Mouse (Mus musculus): ENCODE data around the gene Ush2a. TPM values are rescaled to one million over a fixed set of nuclear protein-coding genes. Genes with fewer than 3 reads are reported as not detected.

The Ush2a gene
- total and polyA plus RNA-seq, 3 experiments, result under 0.01 to 0.04 TPM; not detected in 1

DNA sequence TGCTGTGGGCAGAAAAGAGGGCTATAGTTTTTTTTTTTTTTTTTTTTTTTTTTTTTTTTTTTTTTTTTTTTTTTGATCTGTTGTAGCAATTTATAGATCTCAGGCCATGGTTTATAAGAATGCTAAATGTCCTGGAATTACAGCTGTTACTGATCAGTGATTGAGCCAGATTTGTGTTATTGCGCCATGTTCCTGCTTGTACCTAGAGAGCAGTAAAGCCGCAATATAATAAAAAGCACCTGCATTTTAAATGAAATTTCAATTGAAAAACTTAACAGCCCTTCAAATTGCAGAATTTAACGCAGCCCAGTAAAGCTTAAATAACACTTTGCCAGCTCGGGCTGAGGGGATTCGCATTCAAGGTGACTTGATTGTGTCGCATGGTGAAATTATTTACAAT is 465.1 kb downstream of the Ush2a start:
- H3K79me2 ChIP-seq (ENCODE audit: control insufficient read depth, insufficient read depth, low read length, poor library complexity), result no peaks in the 10 kb centered on the region
- no peak overlapping the region for H3K9ac ChIP-seq (ENCODE audit: control insufficient read depth, low read depth, low read length, poor library complexity, severe bottlenecking)
- no peak overlapping the region for H3K4me3 ChIP-seq (ENCODE audit: control insufficient read depth in 1 of 2, insufficient read depth in 1 of 2, low read depth in 2 of 2, low read length in 2 of 2)
- no peak for TF ChIP-seq GATA1 (IDR thresholded peaks at IDR 0.05; ENCODE audit: low read depth, low read length)
- no peak for TF ChIP-seq RAD21 (IDR thresholded peaks at IDR 0.05; ENCODE audit: low read depth, low read length)
- TF ChIP-seq MYB (IDR thresholded peaks at IDR 0.05; ENCODE audit: low read depth, low read length), result no peak
- no peak for TF ChIP-seq CTCF (IDR thresholded peaks at IDR 0.05 in 2 of 3, conservative IDR thresholded peaks at IDR 0.05 in 1 of 3; ENCODE audit: control insufficient read depth in 1 of 3, insufficient read depth in 1 of 3, low read depth in 2 of 3, low read length in 3 of 3, poor library complexity in 1 of 3, severe bottlenecking in 1 of 3)
- TF ChIP-seq USF1 (IDR thresholded peaks at IDR 0.05; ENCODE audit: low read depth, low read length), result no peak
- no peak for TF ChIP-seq POLR2AphosphoS2 (IDR thresholded peaks at IDR 0.05; ENCODE audit: low read length)
- no peak for TF ChIP-seq ZKSCAN1 (IDR thresholded peaks at IDR 0.05; ENCODE audit: low read depth, low read length)
- TF ChIP-seq ZNF384 (IDR thresholded peaks at IDR 0.05; ENCODE audit: low read depth, low read length), result no peak
- no peak for TF ChIP-seq NELFE (IDR thresholded peaks at IDR 0.05; ENCODE audit: low read depth, low read length)
- H3K4me1 ChIP-seq (ENCODE audit: control insufficient read depth in 1 of 2, insufficient read depth in 2 of 2, low read length in 2 of 2), result no peaks in the 10 kb centered on the region
- no peaks in the 10 kb centered on the region for H3K36me3 ChIP-seq (ENCODE audit: control insufficient read depth in 1 of 2, insufficient read depth in 2 of 2, low read length in 2 of 2)
- no peak overlapping the region for H3K27ac ChIP-seq (ENCODE audit: control insufficient read depth, low read depth, low read length)
- no peak for DNase-seq (ENCODE audit: low read depth, low spot score)
- H3K9me3 ChIP-seq (replicated peaks; ENCODE audit: insufficient read depth, low read length), result no peaks in the 10 kb centered on the region
- peaks cover 2 to 3% of the 10 kb centered on the region in 2 experiments for H3K27me3 ChIP-seq (ENCODE audit: control insufficient read depth in 1 of 2, insufficient read depth in 2 of 2, low read length in 2 of 2)

DNA sequence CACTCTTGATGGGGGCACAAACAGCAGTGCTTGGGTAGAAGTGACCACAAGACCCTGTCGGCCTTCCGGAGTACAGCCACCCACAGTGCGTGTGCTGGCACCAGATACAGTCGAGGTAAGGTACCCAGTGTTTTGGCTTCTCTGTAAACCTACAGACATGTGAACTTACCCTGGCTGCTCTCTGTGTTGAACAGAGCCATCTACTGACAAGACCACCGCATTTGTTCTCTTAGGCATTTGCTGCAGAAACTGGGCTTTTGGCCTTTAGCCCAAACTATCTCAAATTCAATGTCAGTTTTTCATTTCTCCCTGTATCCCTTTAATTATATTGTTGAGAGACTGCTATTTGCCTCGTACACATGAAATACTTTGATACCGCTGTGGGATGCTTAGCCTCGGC is 466.8 kb downstream of the Ush2a start:
- Histone ChIP-seq H3K27ac (ENCODE audit: control insufficient read depth, low read depth, low read length) (no peak overlapping the region), H3K4me3 (ENCODE audit: control insufficient read depth in 1 of 2, insufficient read depth in 1 of 2, low read depth in 2 of 2, low read length in 2 of 2) (no peak overlapping the region), H3K9me3 (replicated peaks; ENCODE audit: insufficient read depth, low read length) (no peaks in the 10 kb centered on the region), H3K4me1 (ENCODE audit: control insufficient read depth in 1 of 2, insufficient read depth in 2 of 2, low read length in 2 of 2) (no peaks in the 10 kb centered on the region), H3K36me3 (ENCODE audit: control insufficient read depth in 1 of 2, insufficient read depth in 2 of 2, low read length in 2 of 2) (no peaks in the 10 kb centered on the region), H3K79me2 (ENCODE audit: control insufficient read depth, insufficient read depth, low read length, poor library complexity) (no peaks in the 10 kb centered on the region), H3K9ac (ENCODE audit: control insufficient read depth, low read depth, low read length, poor library complexity, severe bottlenecking) (no peak overlapping the region), H3K27me3 (ENCODE audit: control insufficient read depth in 1 of 2, insufficient read depth in 2 of 2, low read length in 2 of 2) (peaks cover 2 to 3% of the 10 kb centered on the region in 2 experiments)
- no peak for DNase-seq (ENCODE audit: low read depth, low spot score)
- TF ChIP-seq POLR2AphosphoS5 (IDR thresholded peaks at IDR 0.05; ENCODE audit: borderline replicate concordance, low read depth, low read length), result no peak

DNA sequence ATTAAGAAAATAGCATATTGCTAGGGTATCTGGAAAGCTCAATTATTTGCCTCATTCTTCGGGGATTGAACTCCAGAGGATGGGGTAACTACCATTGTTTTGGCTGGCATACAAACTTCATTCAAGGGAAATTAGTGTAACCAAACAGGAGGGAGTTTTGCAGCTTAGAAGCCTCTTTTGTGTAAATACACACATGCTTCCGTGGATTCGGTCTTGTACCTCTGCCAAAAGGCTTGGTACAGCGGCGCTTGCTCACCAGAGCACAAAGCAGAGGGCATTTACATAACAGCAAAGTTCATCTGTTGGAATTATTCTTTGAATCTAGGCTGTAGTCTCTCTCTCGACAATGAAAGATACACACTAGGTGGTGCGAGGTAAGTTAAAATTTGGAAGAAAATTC is 467.4 kb downstream of the Ush2a start:
- Histone ChIP-seq H3K79me2 (ENCODE audit: control insufficient read depth, insufficient read depth, low read length, poor library complexity) (no peaks in the 10 kb centered on the region), H3K4me3 (ENCODE audit: control insufficient read depth in 1 of 2, insufficient read depth in 1 of 2, low read depth in 2 of 2, low read length in 2 of 2) (no peak overlapping the region), H3K36me3 (ENCODE audit: control insufficient read depth in 1 of 2, insufficient read depth in 2 of 2, low read length in 2 of 2) (no peaks in the 10 kb centered on the region), H3K9ac (ENCODE audit: control insufficient read depth, low read depth, low read length, poor library complexity, severe bottlenecking) (no peak overlapping the region), H3K27me3 (ENCODE audit: control insufficient read depth in 1 of 2, insufficient read depth in 2 of 2, low read length in 2 of 2) (peaks cover 0 to 1% of the 10 kb centered on the region in 2 experiments), H3K4me1 (ENCODE audit: control insufficient read depth in 1 of 2, insufficient read depth in 2 of 2, low read length in 2 of 2) (no peaks in the 10 kb centered on the region), H3K27ac (ENCODE audit: control insufficient read depth, low read depth, low read length) (no peak overlapping the region), H3K9me3 (replicated peaks; ENCODE audit: insufficient read depth, low read length) (no peaks in the 10 kb centered on the region)
- no peak for DNase-seq (ENCODE audit: low read depth, low spot score)
- TF ChIP-seq NELFE (IDR thresholded peaks at IDR 0.05; ENCODE audit: low read depth, low read length), result no peak

Data from MEL (cell line).